Mouse (Mus musculus) kidney, postnatal 25 days (tissue): ENCODE data around the gene 4931406P16Rik.
"Not testable (repeated sequence)": the region's sequence is repeated elsewhere in the genome, so short reads cannot be mapped to it uniquely, and the experiment has no call there.

Source experiments
- DNase-seq, 2 experiments: peaks; one replicate each; pipeline ENCODE4 v3.0.0; 2021; ENCODE audit warnings: mixed read lengths in 2 of 2

Gene 4931406P16Rik

DNA sequence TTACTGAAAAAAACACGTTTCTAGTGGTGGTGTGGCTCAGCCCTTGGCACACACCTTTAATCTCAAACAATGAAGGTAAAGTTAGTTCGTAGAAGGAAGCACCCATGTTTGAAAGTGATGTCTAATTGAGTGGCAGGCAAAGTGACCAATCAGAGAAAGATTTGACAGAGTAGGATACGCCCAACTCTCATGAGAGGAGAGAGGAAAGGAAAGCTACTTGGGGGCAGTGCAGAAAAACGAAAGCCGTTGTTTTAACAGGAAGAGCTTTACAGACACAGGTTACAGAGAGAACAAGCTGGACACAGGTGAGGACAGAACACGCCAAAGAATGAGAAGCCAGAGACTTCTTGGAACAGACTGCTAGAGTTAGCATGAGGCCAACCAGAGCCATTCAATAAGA, 107.0 kb downstream of the 4931406P16Rik start:
- DNase-seq: no peak

- not testable (repeated sequence) for DNase-seq
Measured at GRCm38 (mm10) chr7:34202147-34202546, 111.2 kb downstream of the 4931406P16Rik start.

DNA sequence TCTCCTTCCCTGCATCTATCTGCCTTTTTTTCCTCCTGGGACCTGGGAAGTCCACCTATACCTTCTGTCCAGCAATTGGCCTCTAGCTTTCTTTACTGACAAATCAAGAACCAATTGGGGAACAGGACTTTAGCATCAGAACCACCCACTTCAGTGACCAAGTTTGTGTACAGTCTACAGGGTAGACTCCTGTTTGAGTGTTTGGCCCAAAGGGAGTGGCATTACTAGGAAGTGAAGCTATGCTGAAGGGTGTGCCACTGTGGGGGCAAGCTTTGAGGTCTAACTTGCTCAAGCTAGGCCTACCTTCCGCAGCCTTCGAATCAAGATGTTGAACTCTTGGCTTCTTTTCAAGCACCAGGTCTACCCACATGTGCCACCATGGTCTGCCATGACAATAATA, 112.5 kb downstream of the 4931406P16Rik start:
- DNase-seq: no peak

GRCm38 (mm10) chr7:34198346-34198745, 115.0 kb downstream of the 4931406P16Rik start:
- DNase-seq: peak in 1 of 2 experiments; percentile 67

DNA sequence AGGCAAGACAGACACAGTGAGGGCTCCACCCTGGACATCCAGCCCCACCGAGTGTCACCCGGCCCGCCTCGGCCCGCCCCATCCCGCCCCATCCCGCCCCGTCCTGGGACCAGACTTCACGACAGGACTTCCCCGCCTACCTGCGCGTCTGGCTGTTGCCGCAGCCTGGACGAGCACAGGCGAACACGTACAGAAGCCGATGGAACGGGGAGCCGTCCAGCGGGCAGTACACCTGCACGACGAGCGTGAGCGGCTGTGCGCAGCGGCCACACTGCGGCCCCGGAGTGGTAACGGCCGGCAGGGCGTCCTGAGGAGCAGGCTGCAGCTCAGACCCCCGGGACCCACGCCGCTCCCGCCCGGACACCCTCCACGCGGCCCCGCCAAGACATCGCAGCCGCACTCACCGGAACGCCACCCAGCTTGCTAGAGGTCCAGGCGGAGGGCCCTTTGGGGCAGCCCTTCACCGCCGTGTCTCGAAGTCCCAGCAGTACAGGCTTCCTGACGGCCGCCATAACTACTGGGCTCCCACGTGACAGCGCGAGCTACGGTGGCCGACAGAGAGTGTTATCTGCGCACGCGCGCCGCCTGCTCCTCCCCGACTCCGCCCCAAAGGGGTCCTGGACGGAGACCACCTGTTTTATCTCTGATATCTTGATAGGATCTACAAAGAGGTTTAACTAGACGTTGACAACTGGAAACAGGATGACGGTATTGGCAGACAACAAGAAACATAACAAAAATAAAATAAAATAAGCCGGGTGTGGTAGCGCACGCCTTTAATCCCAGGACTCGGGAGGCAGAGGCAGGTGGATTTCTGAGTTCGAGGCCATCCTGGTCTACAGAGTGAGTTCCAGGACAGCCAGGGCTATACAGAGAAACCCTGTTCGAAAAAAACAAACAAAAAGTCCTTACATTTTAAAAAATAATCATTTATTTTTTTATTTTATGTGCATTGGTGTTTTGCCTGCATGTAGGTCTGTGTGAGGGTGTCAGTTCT, 116.9 kb downstream of the 4931406P16Rik start, which contains the start of gene Pdcd2l:
Pdcd2l (minus strand) TSS at position 530 of the 997 bp plus-strand sequence.
- DNase-seq: peak; percentile 94 to 95

DNA sequence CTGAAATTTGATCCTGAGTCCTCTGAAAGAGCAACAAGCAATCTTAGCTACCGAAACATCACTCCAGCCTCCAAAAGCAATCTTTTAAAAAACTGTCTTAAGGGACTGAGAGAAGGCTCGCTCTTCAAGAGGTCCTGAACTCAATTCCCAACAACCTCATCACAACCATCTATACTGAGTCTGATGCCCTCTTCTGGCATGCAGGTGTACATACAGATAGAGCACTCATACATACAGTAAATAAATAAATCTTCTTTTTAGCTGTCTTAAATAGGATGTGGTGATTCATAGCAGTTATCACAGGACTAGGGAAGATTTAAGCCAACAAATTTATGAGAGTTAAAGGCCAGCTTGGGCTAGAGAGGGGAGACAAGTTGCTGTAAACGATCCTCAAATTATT, 117.7 kb downstream of the 4931406P16Rik start:
- no peak for DNase-seq

DNA sequence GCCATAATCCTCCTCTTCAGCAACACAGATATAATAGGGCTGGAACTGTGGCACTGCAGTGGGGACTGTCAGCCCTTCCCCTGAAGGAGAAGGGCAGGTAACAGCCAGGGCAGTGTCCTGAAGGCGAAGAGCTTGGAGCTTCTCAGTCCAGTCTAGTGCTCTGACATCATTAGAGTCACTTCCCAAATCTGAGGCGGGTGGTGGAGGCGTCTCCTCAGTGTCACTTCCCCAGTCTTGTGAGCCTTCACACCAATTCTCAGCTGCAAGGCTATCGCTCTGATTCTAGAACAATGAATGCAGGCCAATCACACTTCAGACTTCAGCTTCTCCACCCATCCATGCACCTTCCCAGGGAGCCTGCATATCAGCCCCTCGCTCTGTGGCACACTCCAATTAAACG, 120.5 kb downstream of the 4931406P16Rik start:
- DNase-seq: no peak

- DNase-seq: no peak
Measured at GRCm38 (mm10) chr7:34189376-34189989, 123.9 kb downstream of the 4931406P16Rik start.
